Mouse (Mus musculus): ENCODE data around the gene Otor. TPM values are rescaled to one million over a fixed set of nuclear protein-coding genes. Genes with fewer than 3 reads are reported as not detected.
A peak's percentile ranks its signal among the peaks of the same experiment; 100 is the strongest.

Gene Otor
- polyA plus RNA-seq (2012; rRNA removed) (5.6 and 5.8 TPM in 2 replicates), polyA plus RNA-seq (2014; fragmentation: Nextera tagmentation; extraction: Ambion mirVana) (7.7 and 10.5 TPM in 2 replicates)

DNA sequence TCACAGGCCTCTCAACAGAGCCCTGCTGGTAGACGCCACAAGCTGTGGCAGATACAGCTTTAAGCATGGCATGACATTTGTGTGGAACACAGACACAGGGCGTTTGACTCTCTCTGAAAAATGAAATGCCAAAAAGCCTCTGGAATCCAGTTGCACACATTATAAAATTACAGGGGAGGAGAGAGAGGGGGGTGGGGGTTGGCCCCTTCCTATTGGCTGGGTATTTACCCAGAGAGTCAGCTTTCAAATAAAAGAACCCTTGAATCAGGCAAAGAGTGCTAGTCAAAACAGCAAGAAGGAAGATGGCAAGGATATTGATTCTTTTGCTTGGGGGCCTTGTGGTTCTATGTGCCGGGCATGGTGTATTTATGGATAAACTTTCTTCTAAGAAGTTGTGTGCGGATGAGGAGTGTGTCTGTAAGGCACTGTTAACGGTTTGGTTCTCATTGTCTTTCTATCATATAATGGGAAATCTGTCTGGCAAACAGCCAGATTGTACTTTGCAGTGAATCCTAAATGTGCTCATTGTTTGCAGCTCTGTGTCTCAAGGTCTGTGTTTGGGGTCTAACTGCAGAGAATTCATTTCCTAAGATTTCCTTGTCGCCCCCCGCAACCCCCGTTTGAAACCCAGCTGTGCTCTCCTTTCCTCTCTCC, at the start of gene Otor:
Otor (plus strand) TSS at position 276 of the 654 bp plus-strand sequence.
- no peak for TF ChIP-seq POLR2A (IDR thresholded peaks at IDR 0.05; ENCODE audit: borderline replicate concordance, extremely low read depth, insufficient read depth, insufficient read length)
- Histone ChIP-seq H3K4me1 (ENCODE audit: control insufficient read depth, insufficient read depth, low read length) (peaks cover 10% of the 10 kb centered on the region), H3K27ac (replicated peaks; ENCODE audit: low read depth, low read length) (peak within 1 kb of the TSS; percentile 41; the same call in 1 of the 2 replicates), H3K9ac (ENCODE audit: low read depth, low read length, severe bottlenecking) (no peak within 1 kb of the TSS), H3K36me3 (ENCODE audit: control insufficient read depth, insufficient read depth, low read length) (no peaks in the 10 kb centered on the region), H3K9me3 (ENCODE audit: control insufficient read depth, low read length) (no peaks in the 10 kb centered on the region), H3K4me3 (replicated peaks; ENCODE audit: low read length) (no peak within 1 kb of the TSS), H3K27me3 (ENCODE audit: control insufficient read depth, insufficient read depth, low read length) (no peaks in the 10 kb centered on the region), H3K4me2 (replicated peaks; ENCODE audit: low read depth, low read length, severe bottlenecking) (0 out of 2 replicates have a peak within 1 kb of the TSS, but pooled peaks have one; percentile 20)
- DNase-seq (ENCODE audit: low spot score) (peak; percentile 18), ATAC-seq (ENCODE audit: low FRiP score, low read depth) (peak; percentile 75; the same call in 1 of the 2 replicates)
- WGBS, result 55% methylated on average over 8 of the region's 8 CpGs

DNA sequence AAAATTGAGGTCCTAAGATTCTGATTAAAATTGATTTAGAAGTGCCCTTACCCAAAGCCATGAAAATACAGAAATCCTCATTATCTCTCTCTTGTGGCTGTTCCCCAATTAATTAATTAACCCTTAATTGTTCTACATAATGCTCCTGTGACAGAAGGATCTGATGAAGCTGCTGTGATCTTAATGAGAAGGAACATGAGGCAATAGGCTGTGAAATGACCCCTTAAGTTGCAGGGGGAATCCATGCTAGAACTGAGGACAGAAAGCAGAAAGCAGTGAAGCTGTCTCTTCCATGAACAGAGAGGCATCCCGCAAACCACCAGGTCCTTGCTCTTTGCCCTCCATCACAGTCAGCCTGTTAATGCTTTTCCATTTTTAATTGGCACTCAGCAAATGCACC, 47.0 kb upstream of the Otor start:
- ATAC-seq (ENCODE audit: low FRiP score, low read depth) (no peak), DNase-seq (ENCODE audit: low spot score) (no peak)
- Histone ChIP-seq H3K9ac (ENCODE audit: low read depth, low read length, severe bottlenecking) (no peak overlapping the region), H3K27me3 (ENCODE audit: control insufficient read depth, insufficient read depth, low read length) (no peaks in the 10 kb centered on the region), H3K4me2 (replicated peaks; ENCODE audit: low read depth, low read length, severe bottlenecking) (no peak overlapping the region), H3K27ac (replicated peaks; ENCODE audit: low read depth, low read length) (no peak overlapping the region), H3K9me3 (ENCODE audit: control insufficient read depth, low read length) (no peaks in the 10 kb centered on the region), H3K4me1 (ENCODE audit: control insufficient read depth, insufficient read depth, low read length) (peaks cover 10% of the 10 kb centered on the region; the same call in 1 of the 2 replicates), H3K4me3 (replicated peaks; ENCODE audit: low read length) (no peak overlapping the region), H3K36me3 (ENCODE audit: control insufficient read depth, insufficient read depth, low read length) (no peaks in the 10 kb centered on the region)
- no peak for TF ChIP-seq POLR2A (IDR thresholded peaks at IDR 0.05; ENCODE audit: borderline replicate concordance, extremely low read depth, insufficient read depth, insufficient read length)
- WGBS, result 60% methylated on average over 1 of the region's 1 CpGs

GRCm38 (mm10) chr2:143032378-143033255, 45.7 kb upstream of the Otor start:
- Histone ChIP-seq H3K27ac (replicated peaks; ENCODE audit: low read depth, low read length) (no peak overlapping the region), H3K4me3 (replicated peaks; ENCODE audit: low read length) (no peak overlapping the region), H3K27me3 (ENCODE audit: control insufficient read depth, insufficient read depth, low read length) (no peaks in the 10 kb centered on the region), H3K4me1 (ENCODE audit: control insufficient read depth, insufficient read depth, low read length) (peaks cover 10% of the 10 kb centered on the region; the same call in 1 of the 2 replicates), H3K9me3 (ENCODE audit: control insufficient read depth, low read length) (no peaks in the 10 kb centered on the region), H3K9ac (ENCODE audit: low read depth, low read length, severe bottlenecking) (no peak overlapping the region), H3K4me2 (replicated peaks; ENCODE audit: low read depth, low read length, severe bottlenecking) (no peak overlapping the region), H3K36me3 (ENCODE audit: control insufficient read depth, insufficient read depth, low read length) (no peaks in the 10 kb centered on the region)
- WGBS, result 78% methylated on average over 10 of the region's 10 CpGs
- DNase-seq (ENCODE audit: low spot score) (no peak), ATAC-seq (ENCODE audit: low FRiP score, low read depth) (no peak)
- no peak for TF ChIP-seq POLR2A (IDR thresholded peaks at IDR 0.05; ENCODE audit: borderline replicate concordance, extremely low read depth, insufficient read depth, insufficient read length)

DNA sequence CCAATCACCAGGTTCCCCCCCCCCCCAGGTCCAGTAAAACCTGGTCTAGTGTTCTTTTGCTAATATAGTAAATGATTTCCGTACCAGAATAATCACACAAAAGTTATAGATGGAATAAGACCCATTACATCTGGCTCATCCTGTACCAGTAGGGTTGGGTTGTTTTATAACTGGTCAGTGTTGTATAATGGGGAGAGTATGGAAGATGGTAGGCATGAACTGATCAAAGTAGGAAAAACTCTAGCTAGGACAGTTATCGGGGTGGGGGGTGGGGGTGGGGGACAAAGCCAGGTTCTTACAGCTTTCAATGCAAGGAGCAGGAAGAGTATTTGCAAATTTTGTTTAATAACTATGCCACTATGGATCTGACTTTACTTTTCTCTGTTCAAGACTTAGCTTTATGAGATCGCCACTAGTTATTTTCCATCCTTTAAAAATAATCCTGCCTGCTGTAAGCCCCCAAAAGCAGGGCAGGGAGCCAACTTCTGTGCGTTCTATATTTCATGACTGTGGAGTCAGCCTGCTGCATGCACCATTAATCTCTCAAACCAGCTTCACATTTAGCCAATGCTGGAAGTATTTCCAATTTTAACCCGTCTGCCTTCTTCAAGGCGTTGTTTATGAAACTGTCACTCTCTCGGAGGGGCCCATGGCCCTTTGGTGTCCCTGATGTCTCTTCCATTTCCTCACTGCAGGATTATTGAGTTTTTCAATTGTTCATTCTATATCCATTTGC, 43.8 kb upstream of the Otor start:
- Histone ChIP-seq H3K27me3 (ENCODE audit: control insufficient read depth, insufficient read depth, low read length) (no peaks in the 10 kb centered on the region), H3K4me2 (replicated peaks; ENCODE audit: low read depth, low read length, severe bottlenecking) (peak overlapping the region; percentile 18; the same call in 1 of the 2 replicates), H3K4me1 (ENCODE audit: control insufficient read depth, insufficient read depth, low read length) (peaks cover 10% of the 10 kb centered on the region; the same call in 1 of the 2 replicates), H3K36me3 (ENCODE audit: control insufficient read depth, insufficient read depth, low read length) (no peaks in the 10 kb centered on the region), H3K27ac (replicated peaks; ENCODE audit: low read depth, low read length) (no peak overlapping the region; the same call in 1 of the 2 replicates), H3K9ac (ENCODE audit: low read depth, low read length, severe bottlenecking) (no peak overlapping the region), H3K4me3 (replicated peaks; ENCODE audit: low read length) (no peak overlapping the region), H3K9me3 (ENCODE audit: control insufficient read depth, low read length) (no peaks in the 10 kb centered on the region)
- TF ChIP-seq POLR2A (IDR thresholded peaks at IDR 0.05; ENCODE audit: borderline replicate concordance, extremely low read depth, insufficient read depth, insufficient read length), result no peak
- ATAC-seq (ENCODE audit: low FRiP score, low read depth) (peak; percentile 44; the same call in 1 of the 2 replicates), DNase-seq (ENCODE audit: low spot score) (peak; percentile 62)
- WGBS, result 43% methylated on average over 7 of the region's 7 CpGs

Measured in limb, embryonic 14.5 days (tissue).